Mouse (Mus musculus) heart, embryonic 14.5 days (tissue): ENCODE data around the gene Chml. TPM values are rescaled to one million over a fixed set of nuclear protein-coding genes. Genes with fewer than 3 reads are reported as not detected.

ENCODE experiments used
- ATAC-seq: fragments of 200-750 bp; cut with Nextera tagmentation; 2 replicates; pipeline ENCODE4 v1.8.0; 2017; ENCODE audit warnings: low read depth, moderate TSS enrichment; ENCODE audit not compliant: insufficient number of reproducible peaks, insufficient read depth, low FRiP score
- H3K27ac ChIP-seq, 2 experiments: fragments of 200-500 bp in 1 of 2; fragments of 300-500 bp in 1 of 2; sonication (generic) in 1 of 2; replicated peaks in 1 of 2; 2 replicates each; pipeline ENCODE4 v1.5.1; 2012 to 2014; ENCODE audit warnings: low read depth in 2 of 2, low read length in 2 of 2, control low read depth in 1 of 2, mild to moderate bottlenecking in 1 of 2, mixed read lengths in 1 of 2; ENCODE audit not compliant: control insufficient read depth in 1 of 2, insufficient read depth in 1 of 2
- H3K27me3 ChIP-seq: fragments of 300-500 bp; sonication (generic); 2 replicates; pipeline ENCODE4 v1.6.1; 2014; ENCODE audit warnings: mild to moderate bottlenecking, low read length, control low read depth; ENCODE audit not compliant: control insufficient read depth, insufficient read depth
- H3K36me3 ChIP-seq: fragments of 300-500 bp; sonication (generic); 2 replicates; pipeline ENCODE4 v1.6.1; 2014; ENCODE audit warnings: mild to moderate bottlenecking, control low read depth, low read length, mixed read lengths; ENCODE audit not compliant: control insufficient read depth, insufficient read depth
- H3K4me1 ChIP-seq, 2 experiments: fragments of 200-500 bp in 1 of 2; fragments of 300-500 bp in 1 of 2; sonication (generic) in 1 of 2; 2 replicates each; pipeline ENCODE4 v1.6.1; 2012 to 2014; ENCODE audit warnings: low read length in 2 of 2, control low read depth in 1 of 2, mixed read lengths in 1 of 2; ENCODE audit not compliant: control insufficient read depth in 2 of 2, insufficient read depth in 2 of 2
- H3K4me2 ChIP-seq: fragments of 300-500 bp; sonication (generic); 2 replicates; pipeline ENCODE4 v1.6.1; 2014; ENCODE audit warnings: mild to moderate bottlenecking, low read length
- H3K4me3 ChIP-seq, 2 experiments: fragments of 200-500 bp in 1 of 2; fragments of 300-500 bp in 1 of 2; sonication (generic) in 1 of 2; 2 replicates each; pipeline ENCODE4 v1.5.1; 2012 to 2014; ENCODE audit warnings: low read length in 2 of 2, mild to moderate bottlenecking in 2 of 2, control low read depth in 1 of 2, low read depth in 1 of 2, moderate library complexity in 1 of 2; ENCODE audit not compliant: control insufficient read depth in 1 of 2, insufficient read depth in 1 of 2
- H3K9ac ChIP-seq: fragments of 300-500 bp; sonication (generic); 2 replicates; pipeline ENCODE4 v1.6.1; 2014; ENCODE audit warnings: mild to moderate bottlenecking, low read length
- H3K9me3 ChIP-seq: fragments of 300-500 bp; sonication (generic); 2 replicates; pipeline ENCODE4 v1.6.1; 2016; ENCODE audit warnings: low read length, control low read depth; ENCODE audit not compliant: control insufficient read depth
- WGBS: fragments of 180-500 bp; shearing (Covaris S2); extraction: QIAGEN DNeasy Blood & Tissue Kit; methylation state at CpG from one replicate; pipeline ENCODE4 v1.1.7; 2014; 5-methylcytosine and 5-hydroxymethylcytosine counted together
- polyA plus RNA-seq: library from polyadenylated mRNA; unstranded; fragments of >200 nt; fragmentation: Nextera tagmentation; extraction: Ambion mirVana; gene quantifications from 2 replicates; pipeline ENCODE4 v1.2.1, GENCODE M21; 2014

Gene Chml
- polyA plus RNA-seq, 1 experiment from 2014 or later = 6.9 TPM

- Histone ChIP-seq H3K27ac (no peak overlapping the region), H3K4me2 (no peak overlapping the region), H3K4me3 (no peak overlapping the region), H3K36me3 (no peaks in the 10 kb centered on the region), H3K4me1 (peaks cover 2 to 7% of the 10 kb centered on the region in 2 experiments; a peak in 1 of 4 replicates), H3K9ac (no peak overlapping the region), H3K27me3 (no peaks in the 10 kb centered on the region), H3K9me3 (no peaks in the 10 kb centered on the region)
- 31% methylated on average over 4 of the region's 4 CpGs for WGBS
- no peak for ATAC-seq
Measured at GRCm38 (mm10) chr1:175699796-175700195, 7.1 kb upstream of the Chml start.

GRCm38 (mm10) chr1:175699375-175699774 lies 6.7 kb upstream of the Chml start:
- Histone ChIP-seq H3K36me3 (no peaks in the 10 kb centered on the region), H3K9me3 (no peaks in the 10 kb centered on the region), H3K27ac (no peak overlapping the region), H3K4me3 (no peak overlapping the region), H3K27me3 (no peaks in the 10 kb centered on the region), H3K9ac (no peak overlapping the region), H3K4me1 (peaks cover 2 to 8% of the 10 kb centered on the region in 2 experiments; a peak in 1 of 4 replicates), H3K4me2 (no peak overlapping the region)
- ATAC-seq = no peak
- 47% methylated on average over 3 of the region's 3 CpGs for WGBS

GRCm38 (mm10) chr1:175698293-175698692 lies 5.6 kb upstream of the Chml start, which contains the start of gene Wdr64:
TSS of gene Wdr64 (plus strand) at chr1:175698593.
- peaks cover 7 to 17% of the 10 kb centered on the region in 2 experiments; a peak in 2 of 4 replicates for H3K4me1 ChIP-seq
- WGBS = 79% methylated on average over 1 of the region's 1 CpGs
- H3K36me3 ChIP-seq = no peaks in the 10 kb centered on the region
- ATAC-seq = no peak
- H3K4me2 ChIP-seq = no peak within 1 kb of the TSS
- no peaks in the 10 kb centered on the region for H3K9me3 ChIP-seq
- no peaks in the 10 kb centered on the region for H3K27me3 ChIP-seq
- no peak within 1 kb of the TSS for H3K27ac ChIP-seq
- H3K4me3 ChIP-seq = no peak within 1 kb of the TSS
- H3K9ac ChIP-seq = no peak within 1 kb of the TSS

GRCm38 (mm10) chr1:175693429-175693960 lies 794 bp upstream of the Chml start:
- ATAC-seq = no peak
- Histone ChIP-seq H3K4me3 (peak overlapping the region; percentile 73 to 85; a peak in 3 of 4 replicates), H3K4me2 (peak overlapping the region; percentile 73), H3K27me3 (no peaks in the 10 kb centered on the region), H3K9me3 (no peaks in the 10 kb centered on the region), H3K36me3 (no peaks in the 10 kb centered on the region), H3K4me1 (peaks cover 9 to 24% of the 10 kb centered on the region in 2 experiments), H3K9ac (peak overlapping the region; percentile 67), H3K27ac (peak overlapping the region; percentile 78 to 93)
- 24% methylated on average over 12 of the region's 12 CpGs for WGBS

GRCm38 (mm10) chr1:175692997-175693361 lies 278 bp upstream of the Chml start:
- WGBS = 2% methylated on average over 17 of the region's 17 CpGs
- Histone ChIP-seq H3K27ac (peak overlapping the region; percentile 78 to 93), H3K4me1 (peaks cover 9 to 24% of the 10 kb centered on the region in 2 experiments), H3K36me3 (peaks cover 2% of the 10 kb centered on the region), H3K4me3 (peak overlapping the region; percentile 73 to 85), H3K27me3 (no peaks in the 10 kb centered on the region), H3K9me3 (no peaks in the 10 kb centered on the region), H3K9ac (peak overlapping the region; percentile 67), H3K4me2 (peak overlapping the region; percentile 73)
- ATAC-seq = no peak

GRCm38 (mm10) chr1:175691686-175692245 lies 935 bp downstream of the Chml start:
- no peak for ATAC-seq
- peak overlapping the region; percentile 89 for H3K9ac ChIP-seq
- 2% methylated on average over 22 of the region's 22 CpGs for WGBS
- no peaks in the 10 kb centered on the region for H3K9me3 ChIP-seq
- peaks cover 13% of the 10 kb centered on the region for H3K36me3 ChIP-seq
- peak overlapping the region; percentile 90 to 91 for H3K27ac ChIP-seq
- H3K27me3 ChIP-seq = no peaks in the 10 kb centered on the region
- H3K4me2 ChIP-seq = peak overlapping the region; percentile 84
- peaks cover 9 to 24% of the 10 kb centered on the region in 2 experiments for H3K4me1 ChIP-seq
- peak overlapping the region; percentile 73 to 85 for H3K4me3 ChIP-seq

- WGBS = 52% methylated on average over 6 of the region's 6 CpGs
- Histone ChIP-seq H3K27me3 (no peaks in the 10 kb centered on the region), H3K4me3 (no peak overlapping the region), H3K9me3 (no peaks in the 10 kb centered on the region), H3K36me3 (peaks cover 10% of the 10 kb centered on the region), H3K4me2 (no peak overlapping the region), H3K9ac (no peak overlapping the region), H3K27ac (no peak overlapping the region), H3K4me1 (no peaks in the 10 kb centered on the region)
- no peak for ATAC-seq
Measured at GRCm38 (mm10) chr1:175680995-175681394, 11.7 kb downstream of the Chml start.
